Mouse (Mus musculus): ENCODE data around the gene Pak1ip1.

Gene Pak1ip1

DNA sequence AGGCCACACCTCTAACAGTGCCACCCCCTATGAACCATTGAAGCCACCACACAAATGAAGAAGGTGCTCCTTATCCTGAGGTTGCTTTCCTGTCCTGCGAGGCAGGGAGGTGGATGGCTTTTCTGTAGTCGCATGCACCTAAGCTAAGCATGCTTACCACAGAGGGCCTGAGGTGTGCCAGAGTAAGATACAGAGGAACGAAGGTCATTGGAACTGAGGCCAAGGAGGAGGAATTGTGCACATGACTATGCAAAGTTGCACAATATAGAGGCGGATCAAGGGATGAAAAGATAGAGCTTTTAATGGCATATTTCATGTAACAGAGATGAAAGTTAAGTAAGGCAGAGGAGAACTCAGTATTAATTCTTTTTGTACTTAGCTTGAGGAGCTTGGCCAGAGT, 5.4 kb downstream of the Pak1ip1 start:
- no peak for DNase-seq (ENCODE audit: low read depth, low spot score)

DNA sequence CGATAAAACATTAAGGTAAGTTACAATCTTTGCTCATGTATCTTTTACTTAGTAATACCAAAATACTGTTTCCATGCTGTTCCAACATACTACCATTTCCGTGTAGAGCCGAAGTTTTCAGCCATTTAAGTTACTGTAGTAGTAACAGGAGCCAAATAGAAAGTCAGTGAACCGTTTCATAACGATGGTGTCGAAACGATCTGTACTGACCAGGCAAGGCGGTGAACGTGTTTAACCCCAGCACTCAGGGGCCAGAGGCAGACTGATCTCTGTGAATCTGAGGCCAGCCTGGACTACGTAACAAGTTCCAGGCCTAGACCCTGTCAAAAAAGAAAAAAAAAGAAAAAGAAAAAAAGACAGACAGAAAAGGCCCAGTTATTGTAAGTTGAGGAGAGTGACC, 7.4 kb downstream of the Pak1ip1 start:
- no peak for DNase-seq (ENCODE audit: low read depth, low spot score)

DNA sequence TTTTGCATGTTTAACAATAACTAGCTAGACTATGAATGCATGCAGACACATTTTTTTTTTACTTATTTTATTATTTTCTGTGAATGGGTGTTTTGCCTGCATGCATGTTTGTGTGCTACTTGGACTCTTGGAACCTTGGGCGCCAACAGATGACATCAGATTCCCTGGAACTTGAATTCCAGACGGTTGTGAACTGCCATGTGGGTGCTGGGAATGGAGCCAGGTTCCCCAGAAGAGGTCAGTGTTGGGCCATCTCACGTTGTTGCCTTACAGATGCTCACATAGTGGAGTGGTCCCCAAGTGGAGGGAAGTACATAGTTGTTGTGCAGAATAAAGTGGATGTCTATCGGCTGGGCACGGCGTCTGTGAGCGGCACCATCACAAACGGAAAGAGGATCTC, 8.1 kb downstream of the Pak1ip1 start:
- DNase-seq (ENCODE audit: low read depth, low spot score): no peak

DNA sequence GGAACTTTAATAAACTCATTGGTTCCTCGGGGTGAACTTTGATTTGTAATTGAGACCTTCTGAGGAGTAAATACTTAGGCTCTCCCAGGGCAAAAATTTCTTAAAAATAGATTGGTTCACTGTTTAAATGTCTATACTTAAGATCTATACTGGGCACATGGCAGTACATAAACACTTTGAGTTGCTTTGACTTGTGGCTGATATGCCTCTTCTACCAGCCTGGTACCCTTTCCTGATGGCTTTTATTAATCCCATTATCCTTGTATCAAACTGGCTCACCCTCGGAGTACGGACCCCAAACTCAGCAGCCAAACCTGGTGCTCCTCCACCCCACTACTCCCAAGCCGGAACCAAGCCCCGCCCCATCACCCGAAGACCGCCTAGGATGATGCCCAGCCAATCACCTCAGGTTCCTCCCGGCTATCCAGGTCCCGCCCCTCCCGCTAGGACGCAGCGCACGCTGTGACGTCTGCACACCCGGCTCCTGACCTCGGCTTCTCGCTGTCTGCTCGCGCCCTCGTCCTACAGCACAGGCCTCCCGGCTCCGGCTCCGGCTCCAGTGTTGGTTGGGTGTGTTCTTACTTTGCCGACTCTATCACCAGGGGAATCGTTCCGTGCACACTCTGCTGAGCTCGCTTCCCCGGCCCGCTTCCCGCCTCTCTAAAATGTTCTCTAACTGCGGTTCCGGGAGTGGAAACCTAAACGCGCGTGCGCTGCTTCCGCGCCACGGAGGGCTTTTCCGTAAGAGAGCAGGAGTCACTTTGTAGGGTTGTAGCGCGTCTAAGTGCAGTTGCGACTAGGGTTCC, 15.2 kb downstream of the Pak1ip1 start, which contains the start of gene Tmem14c:
TSS of gene Tmem14c (plus strand) at position 464 of the 806 bp plus-strand sequence.
- peak; percentile 88 for DNase-seq (ENCODE audit: low read depth, low spot score)

DNA sequence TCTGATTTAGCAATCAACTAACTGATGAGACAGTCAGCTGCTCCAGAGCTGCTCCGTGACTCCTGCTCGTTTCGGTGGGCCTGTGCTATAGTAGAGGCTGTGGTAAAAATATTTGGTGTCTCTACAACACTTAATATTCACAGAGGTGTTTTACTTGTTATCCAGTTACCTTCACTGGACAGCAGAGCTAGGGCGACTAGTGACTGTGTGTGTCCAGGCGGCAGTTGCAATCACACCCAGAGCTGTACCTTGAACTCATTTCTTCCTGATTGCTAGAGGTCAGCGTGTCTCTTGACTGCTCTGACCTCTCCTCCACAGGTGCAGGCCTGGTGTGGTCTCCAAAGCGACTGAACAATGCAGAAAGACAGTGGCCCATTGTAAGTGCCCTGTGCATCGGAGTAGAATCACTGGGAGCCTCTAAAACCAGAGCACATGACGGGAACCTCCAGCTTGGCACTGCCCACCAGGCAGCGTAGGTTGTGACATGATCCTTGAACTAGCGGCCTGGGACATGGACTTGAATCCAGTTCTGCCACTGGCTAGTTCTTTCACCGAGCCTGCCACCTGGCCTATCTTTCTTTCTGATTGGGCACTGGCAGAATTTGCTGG, 16.1 kb downstream of the Pak1ip1 start:
- DNase-seq (ENCODE audit: low read depth, low spot score): no peak

DNA sequence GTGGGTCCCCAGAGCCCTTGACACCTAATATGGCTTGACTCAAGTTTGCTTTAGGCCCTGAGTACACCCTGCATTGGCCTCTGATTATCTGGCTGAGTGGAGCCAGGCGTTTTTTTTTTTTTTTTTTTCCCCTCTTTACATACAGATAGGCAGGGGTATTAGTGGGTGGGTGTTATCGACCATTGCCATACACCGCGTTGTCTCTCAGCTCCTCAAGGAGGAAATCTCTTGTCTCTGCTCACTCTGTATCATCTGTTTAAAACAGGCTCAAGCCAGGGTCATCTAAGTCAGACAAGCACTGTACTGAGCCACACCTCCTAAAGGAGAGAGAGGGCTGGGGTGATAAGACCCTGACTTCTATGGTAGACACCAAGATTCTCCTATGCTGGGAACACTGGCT, 17.0 kb downstream of the Pak1ip1 start:
- peak; percentile 60 for DNase-seq (ENCODE audit: low read depth, low spot score)

DNA sequence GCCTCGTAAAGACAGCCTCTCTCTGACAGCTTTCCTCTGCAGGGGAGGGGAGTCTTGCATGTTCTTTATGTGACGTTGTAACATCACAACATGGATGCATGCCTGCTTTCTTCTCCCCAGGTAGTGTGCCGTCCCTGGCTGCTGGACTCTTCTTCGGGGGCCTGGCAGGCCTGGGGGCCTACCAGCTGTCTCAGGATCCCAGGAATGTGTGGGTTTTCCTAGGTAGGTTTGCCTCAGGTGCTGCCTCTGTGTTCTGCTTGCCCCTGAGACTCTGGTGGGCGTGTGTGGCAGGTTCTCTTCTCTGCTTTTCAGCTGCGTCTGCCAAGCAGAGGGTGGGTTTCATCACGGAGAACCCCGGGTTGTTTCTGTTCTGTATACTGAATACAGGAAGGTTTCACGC, 17.4 kb downstream of the Pak1ip1 start:
- no peak for DNase-seq (ENCODE audit: low read depth, low spot score)

DNA sequence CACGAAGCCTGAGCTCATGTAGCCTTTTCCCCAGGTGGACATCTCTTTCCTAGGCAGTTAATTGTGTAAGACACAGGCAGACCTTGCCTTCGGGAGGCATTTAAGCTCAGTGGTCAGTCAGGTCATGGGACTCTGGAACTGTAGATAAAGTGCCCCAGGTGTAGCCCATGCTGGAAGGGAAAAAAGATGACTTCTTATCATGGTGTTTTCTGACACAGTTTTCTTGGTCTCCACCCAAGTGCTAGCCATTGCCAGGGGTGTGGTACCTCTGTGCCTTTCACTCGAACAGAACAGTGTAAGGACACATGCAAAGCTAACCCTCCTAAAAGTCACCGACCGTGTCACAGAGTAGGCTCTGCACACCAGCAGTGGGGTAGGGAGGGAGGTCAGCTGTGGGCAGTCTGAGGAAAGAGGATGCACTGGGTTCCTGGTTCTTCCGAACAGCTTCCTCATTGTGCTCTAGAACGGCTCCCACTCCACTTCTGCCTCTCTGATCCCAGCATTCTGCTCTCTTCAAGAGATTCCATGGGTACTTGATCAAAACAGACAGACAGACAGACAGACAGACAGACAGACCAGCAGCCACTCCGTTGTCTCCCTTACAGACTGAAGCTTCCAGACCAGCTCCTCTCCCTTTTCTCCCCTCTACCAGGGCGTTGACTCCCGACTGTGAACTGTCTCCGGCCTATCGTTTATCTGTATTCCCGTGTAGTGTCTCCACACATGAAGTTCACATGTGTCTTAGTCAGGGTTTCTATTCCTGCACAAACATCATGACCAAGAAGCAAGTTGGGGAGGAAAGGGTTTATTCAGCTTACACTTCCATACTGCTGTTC, 18.2 kb downstream of the Pak1ip1 start:
- DNase-seq (ENCODE audit: low read depth, low spot score): peak; percentile 59

DNA sequence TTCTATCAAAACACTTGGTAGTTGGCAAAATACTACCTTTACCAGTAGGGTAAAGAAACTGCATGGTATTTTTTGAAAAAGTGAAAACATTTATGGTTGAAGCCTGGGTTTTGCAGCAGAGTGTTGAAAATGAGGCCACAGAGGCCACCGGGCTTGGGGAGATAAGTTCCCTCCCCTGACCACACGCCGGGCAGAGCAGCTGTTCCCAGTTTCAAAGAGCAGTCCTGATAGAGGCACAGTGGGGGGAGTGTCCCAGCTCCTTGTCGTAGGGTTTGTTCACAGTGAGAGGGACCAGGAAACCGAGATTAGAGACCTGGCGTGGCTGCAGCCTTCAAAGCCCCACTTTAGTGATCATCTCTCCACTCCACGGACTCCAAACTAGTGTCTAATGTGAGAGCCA, 19.7 kb downstream of the Pak1ip1 start:
- DNase-seq (ENCODE audit: low read depth, low spot score): no peak

DNA sequence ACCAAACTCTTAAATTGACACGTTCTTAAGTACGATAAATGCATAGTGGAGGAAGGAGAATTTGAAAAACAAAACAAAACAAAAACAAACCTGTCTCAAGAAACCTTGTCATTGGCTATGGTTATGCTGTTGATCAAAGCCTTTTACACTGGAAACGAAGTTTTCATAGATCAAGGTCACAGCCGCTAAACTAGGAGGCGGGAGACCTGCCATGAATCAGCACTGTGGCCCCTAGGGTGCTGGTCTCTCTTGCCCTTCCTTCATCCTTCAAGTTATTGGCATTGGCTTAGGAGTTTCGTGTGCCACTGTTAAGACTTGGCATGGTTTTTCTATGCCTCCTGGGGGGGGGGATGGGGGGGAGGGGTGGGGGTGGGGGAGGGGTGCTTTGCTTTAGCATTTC, 20.8 kb downstream of the Pak1ip1 start:
- DNase-seq (ENCODE audit: low read depth, low spot score): no peak

DNA sequence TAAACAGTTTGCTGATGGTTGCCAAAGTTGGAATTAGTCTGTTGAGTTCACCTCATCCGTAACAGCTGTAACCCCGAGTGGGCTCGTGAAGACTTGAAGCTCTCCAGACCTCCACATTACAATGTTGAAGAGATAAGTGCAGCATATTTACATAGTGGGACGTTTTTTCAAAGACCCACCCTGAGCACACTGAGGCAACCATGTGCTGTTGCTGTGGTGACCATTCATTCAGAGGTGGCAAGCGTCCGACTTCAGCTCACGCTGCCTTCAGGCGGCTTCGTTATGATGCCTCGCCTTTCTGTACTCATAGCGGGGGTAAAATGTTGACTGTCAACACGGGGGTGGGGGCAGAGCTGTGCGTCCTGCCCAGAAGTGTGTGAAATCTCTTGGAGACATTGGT, 21.3 kb downstream of the Pak1ip1 start:
- DNase-seq (ENCODE audit: low read depth, low spot score): no peak

DNA sequence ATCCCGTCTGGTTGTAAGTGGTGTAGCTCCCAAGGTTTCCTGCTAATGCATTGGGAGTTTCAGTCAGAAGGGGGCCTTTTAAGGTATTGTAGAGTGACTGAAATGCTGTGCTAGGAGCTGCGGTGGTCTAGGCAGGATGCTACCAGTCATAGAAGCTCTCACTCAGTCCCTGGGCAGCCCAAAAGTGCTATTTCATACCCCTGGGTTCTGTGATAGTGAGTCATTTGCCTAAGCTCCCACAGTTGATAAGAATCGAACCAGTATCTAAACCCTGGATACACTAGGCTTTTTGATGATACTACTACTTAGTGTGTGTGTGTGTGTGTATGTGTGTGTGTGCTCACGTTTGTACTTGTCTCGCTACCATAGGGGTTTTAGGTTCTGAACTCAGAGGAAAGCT, 29.3 kb downstream of the Pak1ip1 start:
- no peak for DNase-seq (ENCODE audit: low read depth, low spot score)

DNA sequence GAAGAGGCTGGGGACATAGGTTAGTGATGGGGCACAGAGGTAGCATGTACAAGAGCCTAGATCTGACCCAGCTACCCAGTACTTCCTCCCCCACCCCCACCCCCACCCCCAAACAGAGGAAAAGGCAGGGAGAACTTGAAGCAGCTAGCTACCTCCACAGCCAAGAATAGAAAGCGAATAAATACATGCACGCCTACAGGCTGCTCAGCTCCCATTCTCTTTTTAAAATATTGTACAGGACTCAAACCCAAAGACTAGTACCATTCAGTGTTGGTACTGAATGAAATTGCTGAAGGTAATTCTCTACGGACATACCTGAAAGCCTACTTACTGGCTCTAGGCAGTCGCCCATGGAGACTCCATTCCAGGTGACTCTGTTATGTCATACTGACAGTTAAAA, 41.7 kb downstream of the Pak1ip1 start:
- DNase-seq (ENCODE audit: low read depth, low spot score): no peak

DNA sequence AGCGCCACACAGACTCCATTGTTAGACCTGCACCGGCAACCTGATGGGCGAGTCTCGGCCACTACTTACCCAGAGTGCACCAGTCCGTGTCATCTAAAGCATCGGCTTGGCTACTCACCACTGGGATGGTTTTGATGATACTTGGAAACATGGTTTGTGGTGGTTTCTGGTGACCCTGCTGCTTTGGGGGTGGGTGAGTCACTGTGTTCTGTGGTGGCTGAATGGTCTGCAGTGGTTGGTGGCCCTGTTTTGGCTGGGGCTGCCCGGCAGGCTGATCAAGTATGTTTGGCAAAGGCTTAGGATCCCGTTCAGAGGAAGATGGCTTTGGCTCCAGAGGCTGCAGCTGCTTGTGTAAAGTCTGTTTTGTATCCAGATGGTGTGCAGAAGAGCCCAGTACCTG, 45.1 kb downstream of the Pak1ip1 start:
- no peak for DNase-seq (ENCODE audit: low read depth, low spot score)

DNA sequence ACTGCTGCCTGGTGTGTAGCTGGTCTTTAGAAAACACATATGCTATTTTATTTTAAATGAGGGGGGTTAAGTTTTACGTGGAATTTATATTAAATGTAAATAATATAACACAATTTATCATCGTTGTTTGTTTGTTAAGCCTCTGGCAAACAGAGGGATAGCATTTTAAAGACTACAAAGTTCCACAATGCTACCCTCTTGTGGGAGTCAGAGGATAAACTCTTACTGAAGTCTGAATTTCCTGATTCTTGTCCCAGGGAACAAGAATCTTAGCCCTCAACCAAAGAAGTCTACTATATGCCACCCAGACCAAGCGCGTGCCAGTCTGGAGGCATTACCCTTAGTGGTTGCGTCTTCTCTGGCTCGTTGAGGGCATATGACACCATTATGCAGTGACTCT, 46.5 kb downstream of the Pak1ip1 start:
- DNase-seq (ENCODE audit: low read depth, low spot score): no peak

DNA sequence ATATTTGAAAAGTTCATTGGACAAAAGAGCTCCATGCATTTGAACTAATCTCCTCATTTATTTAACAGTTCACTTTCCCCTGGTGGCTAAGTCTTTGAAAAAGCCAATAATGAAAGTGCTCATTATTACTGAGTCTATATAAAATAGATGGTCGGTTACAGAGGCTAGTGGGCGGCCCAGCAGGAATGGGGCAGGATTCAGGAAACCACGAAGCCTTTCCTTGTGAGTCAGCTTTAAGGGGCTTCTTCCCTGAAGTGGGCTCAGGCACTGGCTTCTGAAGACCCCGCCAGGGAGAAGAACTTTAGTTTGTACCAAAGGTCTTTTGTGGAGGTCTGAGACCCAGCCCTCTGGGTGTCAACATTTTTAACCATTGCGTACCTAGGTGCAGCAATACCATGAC, 51.1 kb downstream of the Pak1ip1 start:
- no peak for DNase-seq (ENCODE audit: low read depth, low spot score)
